Mouse (Mus musculus) midbrain, embryonic 10.5 days (tissue): ENCODE measurements around the gene Cckar. TPM values are rescaled to one million over a fixed set of nuclear protein-coding genes. Genes with fewer than 3 reads are reported as not detected.

Experiments
- DNase-seq: peaks from one replicate; pipeline ENCODE4 v3.0.0-alpha.2; 2017; ENCODE audit warnings: low spot score
- H3K27ac ChIP-seq: fragments of 300-500 bp; sonication (generic); replicated peaks from 2 replicates; pipeline ENCODE4 v1.5.1; 2016; ENCODE audit warnings: mild to moderate bottlenecking
- H3K27me3 ChIP-seq: fragments of 300-500 bp; sonication (generic); 2 replicates; pipeline ENCODE4 v1.6.1; 2016; ENCODE audit warnings: low read depth, mild to moderate bottlenecking; ENCODE audit not compliant: poor library complexity, severe bottlenecking
- H3K36me3 ChIP-seq: fragments of 300-500 bp; sonication (generic); 2 replicates; pipeline ENCODE4 v1.6.1; 2016; ENCODE audit warnings: mild to moderate bottlenecking, moderate library complexity
- H3K4me1 ChIP-seq: fragments of 300-500 bp; sonication (generic); 2 replicates; pipeline ENCODE4 v1.6.1; 2016
- H3K4me3 ChIP-seq: fragments of 300-500 bp; sonication (generic); 2 replicates; pipeline ENCODE4 v1.5.1; 2016; ENCODE audit warnings: mild to moderate bottlenecking, moderate library complexity
- H3K9me3 ChIP-seq: fragments of 300-500 bp; sonication (generic); replicated peaks from 2 replicates; pipeline ENCODE4 v1.6.1; 2016; ENCODE audit warnings: mild to moderate bottlenecking
- WGBS: fragments of 180-500 bp; shearing (Covaris S2); methylation state at CpG from one replicate; pipeline ENCODE4 v1.1.7; 2016; 5-methylcytosine and 5-hydroxymethylcytosine counted together
- polyA plus RNA-seq: library from polyadenylated mRNA; unstranded; fragments of >200 nt; fragmentation: Nextera tagmentation; extraction: Ambion mirVana; gene quantifications from 2 replicates; pipeline ENCODE4 v1.2.1, GENCODE M21; 2016

Gene Cckar
- polyA plus RNA-seq, 1 experiment from 2014 or later: 0.63 TPM

- H3K27me3 ChIP-seq: no peaks in the 10 kb centered on the region
- H3K27ac ChIP-seq: no peak overlapping the region
- no peak for DNase-seq
- H3K36me3 ChIP-seq: no peaks in the 10 kb centered on the region
- WGBS: 91% methylated on average over 5 of the region's 5 CpGs
- no peak overlapping the region for H3K4me3 ChIP-seq
- no peaks in the 10 kb centered on the region for H3K4me1 ChIP-seq
- H3K9me3 ChIP-seq: no peaks in the 10 kb centered on the region
Measured at GRCm38 (mm10) chr5:53668021-53668420, 39.5 kb downstream of the Cckar start.

- Histone ChIP-seq H3K36me3 (0 out of 2 replicates have a peak, but pooled peaks cover 7% of the 10 kb centered on the region), H3K9me3 (no peaks in the 10 kb centered on the region), H3K4me1 (no peaks in the 10 kb centered on the region), H3K27ac (no peak overlapping the region), H3K4me3 (no peak overlapping the region), H3K27me3 (no peaks in the 10 kb centered on the region)
- no peak for DNase-seq
Measured at GRCm38 (mm10) chr5:53663665-53664064, 43.8 kb downstream of the Cckar start.

- no peaks in the 10 kb centered on the region for H3K9me3 ChIP-seq
- no peaks in the 10 kb centered on the region for H3K4me1 ChIP-seq
- no peaks in the 10 kb centered on the region for H3K27me3 ChIP-seq
- H3K27ac ChIP-seq: no peak overlapping the region
- WGBS: 69% methylated on average over 1 of the region's 1 CpGs
- H3K4me3 ChIP-seq: no peak overlapping the region
- H3K36me3 ChIP-seq: peaks cover 12% of the 10 kb centered on the region; the same call in 1 of the 2 replicates
- no peak for DNase-seq
Measured at GRCm38 (mm10) chr5:53662413-53662812, 45.1 kb downstream of the Cckar start.

GRCm38 (mm10) chr5:53661508-53661907 is 46.0 kb downstream of the Cckar start:
- no peak for DNase-seq
- Histone ChIP-seq H3K27me3 (no peaks in the 10 kb centered on the region), H3K4me3 (no peak overlapping the region), H3K9me3 (no peaks in the 10 kb centered on the region), H3K4me1 (no peaks in the 10 kb centered on the region), H3K27ac (no peak overlapping the region), H3K36me3 (peaks cover 15% of the 10 kb centered on the region)
- WGBS: 92% methylated on average over 2 of the region's 2 CpGs

- no peak for DNase-seq
- Histone ChIP-seq H3K27ac (no peak overlapping the region), H3K4me3 (no peak overlapping the region), H3K27me3 (no peaks in the 10 kb centered on the region), H3K36me3 (peaks cover 25% of the 10 kb centered on the region), H3K4me1 (no peaks in the 10 kb centered on the region), H3K9me3 (no peaks in the 10 kb centered on the region)
- WGBS: 88% methylated on average over 6 of the region's 6 CpGs
Measured at GRCm38 (mm10) chr5:53657925-53658324, 49.6 kb downstream of the Cckar start.

- no peak overlapping the region for H3K4me3 ChIP-seq
- no peak overlapping the region for H3K27ac ChIP-seq
- no peak for DNase-seq
- no peaks in the 10 kb centered on the region for H3K9me3 ChIP-seq
- no peaks in the 10 kb centered on the region for H3K27me3 ChIP-seq
- no peaks in the 10 kb centered on the region for H3K4me1 ChIP-seq
- WGBS: 58% methylated on average over 1 of the region's 1 CpGs
- H3K36me3 ChIP-seq: peaks cover 38% of the 10 kb centered on the region
Measured at GRCm38 (mm10) chr5:53656596-53656995, 50.9 kb downstream of the Cckar start.

Other genes starting within 250 kb of the Cckar start
- gene Rbpj, start 241.6 kb downstream of the Cckar start, polyA plus RNA-seq: 36.3 and 45.7 TPM in 2 replicates
- 52.9 and 57.0 TPM in 2 replicates for gene Tbc1d19, start 101.9 kb upstream of the Cckar start, polyA plus RNA-seq